Mouse (Mus musculus): ENCODE data around the gene Mxra7.
"Not testable (repeated sequence)": the region's sequence is repeated elsewhere in the genome, so short reads cannot be mapped to it uniquely, and the experiment has no call there.

Mxra7 gene

DNA sequence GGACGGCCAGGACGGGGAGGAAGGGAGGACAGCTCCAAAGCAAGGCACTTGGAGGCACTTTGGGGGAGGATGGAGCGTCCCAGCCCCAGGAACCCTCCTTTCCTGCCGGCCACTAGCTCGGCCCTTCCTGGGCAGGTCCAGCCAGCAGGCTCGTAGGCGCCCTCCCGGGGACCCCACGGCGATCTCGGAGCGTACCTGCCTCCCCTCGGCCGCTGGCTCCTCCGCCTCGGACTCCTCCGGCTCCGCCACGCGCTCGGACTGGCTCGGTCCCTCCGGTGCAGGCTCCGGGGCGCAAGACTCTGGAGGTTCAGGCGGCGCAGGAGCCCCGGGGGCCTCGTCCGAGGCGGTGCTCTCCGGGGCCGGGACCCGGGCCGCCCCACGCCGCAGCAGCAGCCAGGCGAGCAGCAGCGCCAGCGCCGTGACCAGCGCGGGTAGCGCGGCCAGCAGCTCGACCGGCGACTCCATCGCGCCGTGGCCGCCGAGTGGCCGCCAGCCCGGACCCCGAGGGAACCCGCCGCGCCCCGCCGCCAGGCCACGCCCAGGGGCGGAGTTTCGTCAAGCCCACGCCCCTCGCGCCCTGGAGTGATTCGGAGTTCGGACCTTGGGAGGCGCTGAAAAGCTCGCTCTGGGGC lies at the start of gene Mxra7:
Gene Mxra7 (minus strand): TSS at position 513 of the 632 bp plus-strand sequence.
- in situ Hi-C loops (cut with MboI, MseI): no loop called here

DNA sequence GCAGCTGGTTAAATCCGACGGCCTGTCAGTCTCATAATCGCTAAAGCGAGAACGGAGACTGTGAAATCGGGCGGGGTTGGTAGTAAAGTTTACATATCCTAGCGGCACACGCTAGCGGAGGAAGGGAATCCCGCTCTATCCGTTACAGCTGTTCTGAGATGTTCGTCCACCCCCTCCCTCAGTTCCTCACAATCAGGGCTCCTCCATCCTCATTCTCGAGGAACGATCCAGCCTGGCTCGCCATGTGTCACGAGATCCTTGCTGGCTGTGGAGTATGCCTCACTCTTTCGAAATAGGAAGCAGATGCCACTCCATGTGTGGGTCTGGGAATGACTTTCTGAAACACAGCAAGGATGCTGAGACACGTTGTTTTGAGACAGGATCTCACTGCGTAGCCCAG lies 46.1 kb upstream of the Mxra7 start:
- in situ Hi-C loops (cut with MboI, MseI): no loop called here

DNA sequence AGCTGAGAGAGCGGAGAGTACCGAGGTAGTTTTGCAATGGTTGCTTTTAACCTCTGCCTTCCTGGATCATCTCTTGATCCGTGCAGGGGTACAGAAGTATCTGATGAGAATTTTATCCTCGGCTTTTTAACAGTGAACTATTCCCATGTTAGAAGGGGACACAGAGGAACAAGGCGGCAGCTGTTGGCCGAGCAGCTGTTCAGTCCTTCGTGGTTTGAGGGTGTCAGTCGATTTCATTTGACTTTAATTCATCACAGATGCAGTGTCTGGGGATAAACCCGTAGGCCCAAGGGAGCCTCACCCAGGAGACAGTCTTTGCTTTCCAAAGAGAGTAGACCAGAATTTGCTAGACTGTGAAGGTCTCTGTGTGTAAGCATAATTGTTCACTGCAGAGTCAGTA lies 43.7 kb upstream of the Mxra7 start:
- in situ Hi-C loops (cut with MboI, MseI): no loop called here

DNA sequence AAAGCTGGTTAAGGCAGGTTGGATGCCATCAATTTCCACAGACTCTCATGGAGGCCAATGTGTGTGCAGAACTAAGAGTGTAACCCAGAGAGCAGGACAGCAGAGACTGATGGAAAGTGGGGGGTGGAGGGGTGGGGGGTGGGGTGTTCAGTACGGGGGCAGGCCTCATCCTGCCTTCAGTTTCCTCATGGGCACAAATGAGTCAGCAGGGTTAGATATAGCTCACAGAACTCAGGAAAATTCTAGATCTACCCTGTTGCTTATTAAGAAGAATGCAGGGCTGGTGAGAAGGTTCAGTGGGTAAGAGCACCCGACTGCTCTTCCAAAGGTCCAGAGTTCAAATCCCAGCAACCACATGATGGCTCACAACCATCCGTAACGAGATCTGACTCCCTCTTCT lies 41.8 kb upstream of the Mxra7 start:
- in situ Hi-C loops (cut with MboI, MseI): no loop called here

DNA sequence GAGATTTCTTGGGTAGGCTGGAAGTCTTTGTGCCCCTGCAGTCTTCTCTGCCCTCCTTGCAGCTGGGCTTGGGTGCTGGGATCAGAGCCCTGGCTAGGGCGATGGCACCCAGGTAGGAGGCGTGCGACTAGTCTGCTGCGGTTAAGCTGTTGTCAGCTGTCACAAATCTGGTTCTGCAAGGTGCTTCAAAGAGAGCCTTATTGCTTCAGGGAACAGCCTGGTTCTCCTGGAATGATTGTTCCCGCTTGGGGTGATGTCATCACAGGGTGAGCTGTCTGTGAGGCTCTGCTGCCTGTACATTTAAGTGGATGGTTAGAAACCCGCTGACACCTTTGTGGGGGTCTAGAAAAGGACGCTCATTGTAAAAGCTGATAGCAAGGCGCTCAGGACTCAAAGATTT lies 41.4 kb upstream of the Mxra7 start:
- in situ Hi-C loops (cut with MboI, MseI): no loop called here

DNA sequence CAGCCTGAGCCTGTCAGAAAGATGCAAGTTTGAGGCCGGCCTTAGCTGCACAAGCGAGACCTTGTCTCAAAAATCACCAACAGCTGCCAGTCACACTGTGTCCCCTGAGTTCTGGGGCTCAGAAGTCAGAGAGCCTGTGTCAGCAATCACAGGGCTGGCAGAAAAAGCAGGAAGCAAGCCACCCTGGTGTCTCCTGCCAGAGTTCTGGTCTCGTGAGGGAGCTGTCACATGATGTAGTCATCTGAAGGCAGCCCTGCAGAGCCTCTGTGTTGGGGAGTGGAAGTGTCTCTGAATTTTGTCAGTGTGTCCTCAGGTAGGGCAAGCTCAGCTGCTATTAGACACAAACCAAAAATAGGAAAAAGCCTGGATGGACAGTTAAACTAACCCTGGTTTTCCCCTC lies 40.3 kb upstream of the Mxra7 start:
- in situ Hi-C loops (cut with MboI, MseI): no loop called here

DNA sequence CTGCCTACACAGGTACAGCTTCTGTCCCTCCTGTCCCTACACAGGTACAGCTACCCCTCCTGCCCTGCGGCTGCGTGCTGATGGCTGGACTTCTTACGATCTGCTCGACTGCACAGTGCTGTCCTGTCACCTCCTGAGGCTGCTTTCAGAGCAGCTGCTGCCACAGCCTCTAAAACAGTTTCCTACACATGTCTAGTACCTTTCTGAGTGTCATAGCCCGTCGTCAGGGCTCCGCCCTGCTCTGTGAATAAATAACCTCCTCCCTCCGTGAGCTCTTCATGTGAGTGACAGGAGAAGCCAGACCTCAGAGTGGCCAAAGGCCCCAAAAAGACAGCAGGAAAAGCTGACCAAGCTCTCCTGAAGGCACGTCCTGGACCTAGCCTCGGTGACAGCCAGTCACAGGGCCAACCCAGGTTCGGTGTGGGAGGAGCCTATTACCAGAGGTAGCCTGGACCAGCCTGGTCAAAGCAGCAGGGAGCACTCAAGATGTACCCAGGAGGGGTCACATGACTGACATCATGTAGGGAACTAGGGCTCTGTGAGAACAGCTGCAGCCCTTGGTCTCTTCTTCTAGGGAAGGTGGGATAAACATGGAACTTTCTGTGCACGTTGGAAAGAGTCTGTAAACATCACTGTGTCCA lies 38.2 kb upstream of the Mxra7 start:
- in situ Hi-C loops (cut with MboI, MseI): no loop called here

DNA sequence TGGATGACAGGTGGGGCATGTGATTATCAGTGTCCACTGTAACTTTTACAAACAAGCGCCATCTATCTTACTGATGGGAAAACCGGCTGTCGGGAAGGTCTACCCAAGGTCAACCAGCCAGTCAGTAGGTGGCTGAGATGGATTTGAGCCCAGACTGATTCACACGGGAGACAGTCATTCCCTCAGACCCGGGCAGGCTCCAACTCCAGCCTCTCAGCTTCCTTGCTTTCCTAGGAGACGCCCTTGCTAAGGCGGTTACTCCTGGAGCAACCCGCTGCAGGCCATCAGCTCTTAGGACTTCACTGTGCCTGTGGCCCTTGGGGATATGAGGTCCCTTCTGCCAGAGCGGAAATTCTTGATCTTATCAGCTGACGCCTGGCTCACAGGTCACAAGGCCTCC lies 36.6 kb upstream of the Mxra7 start:
- in situ Hi-C loops (cut with MboI, MseI): no loop called here

DNA sequence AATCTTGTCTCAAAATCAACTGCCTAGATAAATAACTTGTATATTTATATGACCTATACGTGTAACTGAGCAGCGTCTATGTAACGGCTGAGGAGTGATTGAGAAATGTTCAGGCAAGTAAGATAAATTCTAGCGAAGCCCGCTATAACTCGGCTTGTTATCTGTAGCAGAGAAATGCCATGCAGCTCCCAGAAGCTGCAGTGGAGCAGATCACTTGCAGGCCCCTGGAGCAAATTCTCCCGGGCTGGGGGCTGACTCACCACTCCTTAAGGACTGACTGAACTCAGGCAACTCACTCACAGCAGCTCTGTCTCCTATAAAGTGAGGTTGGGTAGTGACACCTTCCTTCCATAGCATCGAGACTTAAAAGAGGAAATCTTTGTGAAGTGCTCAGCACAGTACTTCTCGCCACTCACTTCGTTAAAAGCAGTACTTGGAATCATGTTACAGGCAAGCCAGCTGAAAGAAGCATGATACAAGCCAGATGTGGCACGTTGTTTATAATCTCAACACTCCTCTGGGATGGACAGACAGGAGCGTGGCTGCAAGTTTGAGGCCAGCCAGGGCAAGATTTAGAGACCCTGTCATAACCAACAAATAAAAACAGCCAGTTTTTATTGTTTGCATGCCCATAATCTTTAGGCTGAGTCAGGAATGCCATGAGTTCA lies 29.5 kb upstream of the Mxra7 start:
- in situ Hi-C loops (cut with MboI, MseI): no loop called here

DNA sequence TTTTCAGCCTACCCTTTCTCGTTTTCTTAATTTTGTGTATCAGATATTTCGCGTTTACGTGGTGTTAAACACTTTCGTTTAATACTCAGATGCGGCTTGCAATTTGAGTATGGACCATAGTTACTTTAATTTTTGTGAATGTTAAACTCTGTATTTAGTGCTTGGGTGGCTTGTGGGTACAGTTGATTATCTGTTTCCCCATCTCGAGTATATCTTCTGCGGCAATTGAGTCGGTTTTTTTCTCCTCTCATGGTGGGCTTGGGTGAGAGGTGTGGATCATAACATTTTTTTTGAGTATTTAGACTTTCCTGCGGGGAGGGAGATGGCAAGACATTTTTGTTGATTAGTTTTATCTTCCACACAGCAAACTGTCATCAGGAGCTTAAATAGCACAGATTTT lies 26.4 kb upstream of the Mxra7 start:
- in situ Hi-C loops (cut with MboI, MseI): no loop called here

DNA sequence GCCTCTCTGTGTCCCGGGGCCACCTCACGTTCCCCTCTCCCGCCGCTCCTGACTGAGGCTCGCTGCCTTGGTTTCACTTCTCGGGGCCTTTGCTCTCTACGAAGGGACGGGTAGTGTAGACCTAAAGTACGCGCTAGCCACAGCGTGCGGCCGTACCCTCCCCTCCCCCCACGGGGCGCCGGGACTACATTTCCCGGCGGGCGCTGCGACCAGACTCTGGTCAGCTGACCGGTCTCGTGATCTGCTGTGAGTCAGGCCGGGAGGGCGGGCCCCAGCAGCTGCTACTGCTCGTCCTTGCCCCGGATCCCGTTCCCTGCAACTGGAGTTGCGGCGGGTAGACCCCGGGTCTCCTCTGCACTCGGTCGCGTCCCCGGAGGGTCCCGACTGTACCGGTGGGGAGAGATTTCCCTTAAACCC lies 25.7 kb upstream of the Mxra7 start:
- in situ Hi-C loops (cut with MboI, MseI): no loop called here

DNA sequence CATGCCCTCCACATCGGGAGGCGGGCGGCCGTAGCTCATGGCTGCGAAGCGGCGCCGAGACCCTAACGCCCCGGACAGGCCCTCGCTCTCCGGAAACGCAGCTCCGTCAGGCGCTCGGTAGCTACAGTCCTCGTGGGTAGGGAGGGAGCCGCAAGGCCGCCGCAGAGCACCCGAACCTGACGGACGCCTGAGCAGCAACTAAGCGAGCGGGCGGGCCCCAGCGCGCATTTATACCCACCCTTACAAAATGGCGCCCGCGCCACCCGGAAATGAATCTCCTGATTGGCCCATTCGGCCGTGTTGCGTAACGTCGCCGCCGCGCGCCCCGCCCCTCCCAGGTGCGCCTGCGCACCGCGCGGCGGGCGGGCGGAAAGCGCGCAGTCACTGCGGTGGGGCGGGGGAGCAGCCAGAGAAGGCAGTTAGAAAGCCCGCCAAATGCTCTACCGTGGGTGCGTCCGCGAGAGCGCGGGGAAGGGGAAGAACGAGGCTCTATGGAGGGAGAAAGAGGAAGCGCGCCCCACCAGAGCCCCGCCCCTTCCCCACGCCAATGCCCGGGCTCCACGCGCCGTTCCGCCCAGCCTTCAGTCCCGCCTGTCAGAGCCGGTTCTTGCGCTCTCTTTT lies 25.2 kb upstream of the Mxra7 start, which contains the start of gene Srsf2:
Gene Srsf2 (minus strand): TSS at position 204 of the 621 bp plus-strand sequence.
- in situ Hi-C loops (cut with MboI, MseI): no loop called here

DNA sequence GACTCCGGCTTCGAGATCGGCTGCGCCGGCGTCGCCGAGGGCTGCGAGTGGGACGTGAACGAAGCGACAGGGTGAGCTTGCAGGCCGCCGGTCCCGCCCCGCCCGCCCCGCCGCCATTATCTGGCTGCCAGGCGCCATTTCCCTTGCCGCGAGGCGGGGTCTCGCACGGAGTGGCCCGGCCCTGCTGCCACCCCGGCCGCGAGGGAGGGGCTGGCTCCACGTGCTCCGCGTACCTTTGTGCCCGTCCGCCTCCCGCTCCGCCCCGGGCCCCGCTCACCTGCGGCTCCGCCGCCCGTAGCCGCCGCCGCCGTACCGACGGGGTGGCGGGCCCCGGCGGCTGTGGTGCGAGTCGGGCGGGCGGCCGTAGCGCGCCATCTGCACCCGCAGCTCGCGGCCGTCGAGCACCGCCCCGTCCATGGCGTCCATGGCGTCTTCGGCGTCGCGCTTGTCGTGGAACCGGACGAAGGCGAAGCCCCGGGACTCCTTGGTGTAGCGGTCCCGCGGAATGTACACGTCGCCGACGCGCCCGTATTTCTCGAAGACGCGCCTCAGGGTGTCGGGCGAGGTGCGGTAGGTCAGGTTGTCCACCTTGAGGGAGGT lies 24.5 kb upstream of the Mxra7 start, which contains the start of gene Mfsd11:
Gene Mfsd11 (plus strand): TSS at position 150 of the 600 bp plus-strand sequence.
- in situ Hi-C loops (cut with MboI, MseI): no loop called here

DNA sequence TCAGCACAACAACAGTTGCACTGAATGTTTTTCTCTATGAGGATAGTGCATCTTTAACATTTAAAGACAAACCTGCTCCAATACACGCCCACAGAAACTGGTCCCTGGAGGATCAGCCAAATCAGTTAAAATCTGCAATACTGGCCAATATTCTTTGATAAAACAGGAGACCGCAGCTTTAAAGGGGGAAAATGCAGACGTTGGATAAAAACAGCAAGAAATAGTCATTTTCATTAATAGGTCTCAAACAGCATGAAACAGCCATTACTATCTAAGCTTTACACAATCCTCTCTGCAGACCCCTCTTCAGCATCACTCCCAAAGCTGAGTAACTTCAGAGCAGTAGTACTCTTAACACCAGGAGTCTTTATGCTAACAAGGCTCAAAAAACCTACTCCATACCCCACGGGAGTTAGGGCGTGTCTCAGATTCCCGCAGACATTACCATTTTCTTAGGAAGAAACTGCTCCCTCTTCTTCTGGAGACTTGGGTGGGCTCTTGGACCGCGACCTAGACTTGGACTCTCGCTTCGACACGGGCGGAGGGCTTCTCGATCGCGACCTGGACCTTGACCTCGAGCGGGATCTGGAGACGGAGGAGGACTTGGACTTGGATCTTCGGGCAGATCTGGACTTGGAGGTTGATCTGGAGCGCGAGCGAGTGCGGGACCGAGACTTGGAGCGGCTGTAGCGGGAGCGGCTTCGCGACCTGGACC lies 23.9 kb upstream of the Mxra7 start:
- in situ Hi-C loops (cut with MboI, MseI): no loop called here

DNA sequence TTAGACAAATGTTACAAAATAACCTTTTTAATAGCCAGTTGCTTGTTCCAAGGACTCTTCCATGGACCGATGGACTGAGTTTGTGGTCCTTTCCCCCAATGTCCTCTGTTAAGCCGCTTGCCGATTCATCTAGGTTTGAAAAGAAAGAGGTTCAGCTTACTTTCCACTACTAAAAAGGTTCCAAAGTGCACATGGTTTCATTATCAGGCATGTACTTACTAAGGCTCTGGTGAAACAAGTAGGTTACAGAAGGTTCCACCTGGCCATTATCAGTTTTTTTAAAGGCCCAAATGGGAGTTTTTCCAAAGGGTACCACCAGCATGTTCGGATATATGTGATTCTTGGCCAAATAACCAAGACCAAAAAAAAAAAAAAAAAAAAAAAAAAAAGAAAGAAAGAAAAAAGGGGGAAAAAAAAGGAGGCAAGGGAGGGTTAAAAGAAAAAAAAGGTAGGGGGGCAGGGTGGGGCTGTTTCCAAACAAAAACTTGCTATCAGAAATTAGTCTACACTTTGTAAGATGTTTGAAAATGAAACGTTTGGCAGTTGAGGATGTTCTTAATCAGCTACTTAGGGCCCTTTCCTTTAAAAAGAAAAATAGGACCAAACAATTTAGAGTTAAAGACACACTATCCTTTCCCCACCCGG lies 23.1 kb upstream of the Mxra7 start:
- in situ Hi-C loops (cut with MboI, MseI): no loop called here

DNA sequence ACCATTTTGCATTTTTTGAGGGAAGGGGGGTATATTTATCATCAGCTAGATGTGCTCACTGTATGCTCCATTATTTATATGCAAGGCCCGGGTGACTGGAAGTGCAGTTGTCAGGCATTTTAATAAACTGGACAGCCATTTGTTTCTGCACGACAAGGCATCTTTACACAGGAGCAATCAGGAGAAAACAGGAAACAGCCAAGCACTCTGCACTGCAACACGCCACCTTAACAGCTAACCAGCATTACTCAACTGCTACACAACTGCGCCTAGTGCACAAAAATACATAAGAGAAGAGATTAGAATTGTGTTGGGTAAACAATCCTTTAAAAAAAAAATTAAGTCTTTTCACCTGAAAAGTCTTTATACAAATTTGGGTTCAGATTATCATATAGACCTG lies 22.2 kb upstream of the Mxra7 start:
- in situ Hi-C loops (cut with MboI, MseI): no loop called here

DNA sequence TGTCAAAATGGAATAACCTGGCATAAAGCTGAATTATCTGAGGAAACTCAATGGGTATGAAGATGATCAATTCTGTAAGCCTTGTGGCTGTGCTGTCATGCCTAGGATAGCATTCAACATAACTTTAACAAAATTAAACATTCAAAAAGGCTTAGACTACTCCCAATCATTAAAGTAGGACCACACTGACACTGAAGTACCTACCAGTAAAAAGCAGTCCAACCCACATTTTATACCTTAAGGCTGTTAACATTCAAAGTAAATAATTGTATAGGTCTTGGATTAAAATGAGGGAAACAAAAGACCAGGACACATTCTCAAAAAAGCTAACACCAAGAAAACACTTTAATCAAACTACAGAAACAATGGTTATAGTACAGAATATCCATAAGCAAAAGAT lies 21.7 kb upstream of the Mxra7 start:
- in situ Hi-C loops (cut with MboI, MseI): no loop called here

DNA sequence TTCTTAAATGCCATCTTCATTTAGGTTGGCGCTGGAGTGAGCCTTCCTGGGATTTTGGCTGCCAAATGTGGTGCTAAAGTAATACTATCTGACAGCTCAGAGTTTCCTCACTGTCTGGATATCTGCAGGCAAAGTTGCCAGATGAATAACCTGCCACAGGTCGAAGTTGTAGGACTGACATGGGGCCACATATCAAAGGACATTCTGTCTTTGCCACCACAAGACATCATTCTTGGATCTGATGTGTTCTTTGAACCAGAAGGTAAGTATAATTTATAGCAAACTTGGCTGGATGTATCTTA lies 21.0 kb upstream of the Mxra7 start:
- in situ Hi-C loops (cut with MboI, MseI): not testable (repeated sequence)

DNA sequence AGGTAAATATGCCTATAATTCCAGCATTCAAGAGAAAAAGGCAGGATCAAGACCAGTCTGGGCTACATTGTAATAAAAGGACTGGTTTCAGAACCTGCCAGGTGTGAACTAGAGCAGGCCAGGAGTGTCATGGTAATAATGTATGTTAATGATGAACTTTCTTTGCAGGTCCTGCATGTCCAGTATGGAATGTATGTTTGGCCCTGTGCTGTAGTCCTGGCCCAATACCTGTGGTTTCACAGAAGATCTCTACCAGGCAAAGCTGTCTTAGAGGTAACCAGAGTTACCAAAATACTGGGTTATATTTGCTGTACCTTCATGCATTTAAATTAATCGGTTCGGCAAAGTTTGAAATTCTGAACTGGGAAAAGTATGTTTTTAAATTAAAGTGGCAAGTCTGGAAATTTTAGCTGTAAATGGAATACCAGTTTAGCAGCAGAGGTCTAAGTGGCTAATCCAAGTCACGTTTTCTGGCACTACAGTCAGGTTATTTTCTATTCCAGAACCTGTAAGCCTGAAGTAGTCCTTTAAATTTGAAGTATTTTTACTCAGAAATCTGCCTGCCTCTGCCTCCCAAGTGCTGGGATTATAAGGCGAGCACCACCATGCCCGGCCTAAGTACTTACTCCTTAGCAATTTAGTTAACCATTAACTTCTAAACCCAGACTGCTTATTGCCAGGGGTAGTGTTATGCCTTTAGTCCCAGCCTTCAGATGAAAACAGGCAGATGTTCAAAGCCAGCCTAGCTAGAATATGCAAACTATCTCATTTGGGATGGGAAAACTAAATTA lies 20.4 kb upstream of the Mxra7 start:
- in situ Hi-C loops (cut with MboI, MseI): no loop called here
